ENCODE assay signal across 8 mouse cellular contexts in the genomic region with DNA sequence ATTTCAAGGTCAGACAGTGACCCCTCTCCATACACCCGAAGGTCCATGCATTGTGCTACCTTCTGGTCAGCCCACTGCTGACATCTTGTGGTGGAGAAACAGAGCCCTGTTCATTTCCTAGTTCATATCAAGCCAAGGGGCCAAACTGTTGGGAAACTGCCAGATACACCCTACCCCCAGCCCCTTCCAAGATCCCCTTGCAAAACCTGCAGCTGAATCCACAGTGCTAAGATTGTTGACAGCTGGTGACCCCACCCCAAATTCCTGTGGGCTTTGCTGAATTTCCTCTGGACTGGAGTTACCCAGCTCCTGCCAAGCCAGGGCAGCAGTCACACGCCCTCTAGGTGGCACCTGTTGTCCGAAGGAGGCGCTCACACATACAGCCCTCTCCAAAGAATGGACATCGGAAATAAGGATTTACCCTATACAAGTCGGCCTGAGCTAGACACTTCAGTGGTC.
DNase-seq lines count a peak whose midpoint lies in the region; ATAC-seq and TF ChIP-seq lines count a peak whose summit lies in the region.

No protein-coding gene starts in this region.

- WGBS in spleen, adult 2 months, result 23% methylated on average over 6 of the region's 6 CpGs
- 14% methylated on average over 6 of the region's 6 CpGs for WGBS in embryonic facial prominence, embryonic 12.5 days
- WGBS in heart, embryonic 16.5 days, result 15% methylated on average over 6 of the region's 6 CpGs
- 18% methylated on average over 6 of the region's 6 CpGs for WGBS in midbrain, embryonic 13.5 days

- no peak for TF ChIP-seq POLR2A in spleen, adult 2 months (IDR thresholded peaks at IDR 0.05; ENCODE audit: low read depth, low read length)

- H3K9ac ChIP-seq in embryonic facial prominence, embryonic 12.5 days, result no peak overlapping the region
- H3K9ac ChIP-seq in heart, embryonic 16.5 days (ENCODE audit: low read length), result no peak overlapping the region
- H3K9ac ChIP-seq in midbrain, embryonic 13.5 days (replicated peaks), result no peak overlapping the region

- H3K9me3 ChIP-seq in embryonic facial prominence, embryonic 12.5 days, result no peaks in the 10 kb centered on the region
- no peaks in the 10 kb centered on the region for H3K9me3 ChIP-seq in heart, embryonic 16.5 days (replicated peaks; ENCODE audit: control insufficient read depth, low read length)
- no peaks in the 10 kb centered on the region for H3K9me3 ChIP-seq in midbrain, embryonic 13.5 days

- peak; percentile 21 to 36 for DNase-seq in spleen, adult 2 months (ENCODE audit: low read depth in 1 of 2, low spot score in 2 of 2)
- no peak for DNase-seq in spleen, adult 12 weeks (ENCODE audit: low spot score)
- DNase-seq in kidney, postnatal 25 days, result peak; percentile 56 to 69
- peak; percentile 48 for DNase-seq in thymus, postnatal 25 days

- peak; percentile 52; the same call in 1 of the 2 replicates for TF ChIP-seq CTCF in spleen, adult 2 months (IDR thresholded peaks at IDR 0.05; ENCODE audit: extremely low read depth, insufficient read depth, insufficient read length, insufficient replicate concordance)

- no peak overlapping the region for H3K4me2 ChIP-seq in embryonic facial prominence, embryonic 12.5 days (replicated peaks)
- no peak overlapping the region for H3K4me2 ChIP-seq in heart, embryonic 16.5 days (ENCODE audit: low read depth, low read length)
- no peak overlapping the region for H3K4me2 ChIP-seq in midbrain, embryonic 13.5 days (replicated peaks)

- H3K4me3 ChIP-seq in spleen, adult 2 months (ENCODE audit: extremely low read depth, insufficient read depth, insufficient read length), result no peak overlapping the region
- no peak overlapping the region for H3K4me3 ChIP-seq in embryonic facial prominence, embryonic 12.5 days
- no peak overlapping the region for H3K4me3 ChIP-seq in heart, embryonic 16.5 days (ENCODE audit: low read length)
- no peak overlapping the region for H3K4me3 ChIP-seq in midbrain, embryonic 13.5 days (replicated peaks)

- no peaks in the 10 kb centered on the region for H3K27me3 ChIP-seq in spleen, adult 2 months (ENCODE audit: control insufficient read depth, insufficient read depth, low read length)
- H3K27me3 ChIP-seq in embryonic facial prominence, embryonic 12.5 days, result no peaks in the 10 kb centered on the region
- 0 out of 2 replicates have a peak, but pooled peaks cover 2% of the 10 kb centered on the region for H3K27me3 ChIP-seq in heart, embryonic 16.5 days (ENCODE audit: control insufficient read depth, insufficient read depth, low read length)
- H3K27me3 ChIP-seq in midbrain, embryonic 13.5 days, result peaks cover 9% of the 10 kb centered on the region; the same call in 1 of the 2 replicates

- H3K4me1 ChIP-seq in spleen, adult 2 months (ENCODE audit: control insufficient read depth, insufficient read depth, insufficient read length), result no peaks in the 10 kb centered on the region
- peaks cover 13% of the 10 kb centered on the region; the same call in 1 of the 2 replicates for H3K4me1 ChIP-seq in embryonic facial prominence, embryonic 12.5 days
- no peaks in the 10 kb centered on the region for H3K4me1 ChIP-seq in heart, embryonic 16.5 days (ENCODE audit: control insufficient read depth, insufficient read depth, low read length)
- H3K4me1 ChIP-seq in midbrain, embryonic 13.5 days (replicated peaks), result peaks cover 14% of the 10 kb centered on the region

- no peaks in the 10 kb centered on the region for H3K36me3 ChIP-seq in spleen, adult 2 months (ENCODE audit: control insufficient read depth, insufficient read depth, low read length)
- no peaks in the 10 kb centered on the region for H3K36me3 ChIP-seq in embryonic facial prominence, embryonic 12.5 days
- H3K36me3 ChIP-seq in heart, embryonic 16.5 days (ENCODE audit: control insufficient read depth, insufficient read depth), result no peaks in the 10 kb centered on the region
- no peaks in the 10 kb centered on the region for H3K36me3 ChIP-seq in midbrain, embryonic 13.5 days

- peak; percentile 83 for ATAC-seq in embryonic facial prominence, embryonic 12.5 days (ENCODE audit: insufficient number of reproducible peaks, insufficient read depth, low FRiP score, low TSS enrichment)
- ATAC-seq in heart, embryonic 16.5 days (replicated peaks; ENCODE audit: extremely low read depth, insufficient read depth, low FRiP score), result peak; percentile 75
- peak; percentile 69 for ATAC-seq in midbrain, embryonic 13.5 days
- no peak for ATAC-seq in activated CD4-positive, CD25-positive, alpha-beta regulatory T cell, adult 4 months

- H3K27ac ChIP-seq in spleen, adult 2 months (ENCODE audit: insufficient read depth, low read length), result no peak overlapping the region
- no peak overlapping the region for H3K27ac ChIP-seq in embryonic facial prominence, embryonic 12.5 days
- no peak overlapping the region for H3K27ac ChIP-seq in heart, embryonic 16.5 days (ENCODE audit: low read length)
- H3K27ac ChIP-seq in midbrain, embryonic 13.5 days, result no peak overlapping the region
